In genomic region chr16:95823803-95824202, GRCm38 (mm10) we compare ENCODE assay signal across 8 mouse cellular contexts.
DNase-seq lines count a peak whose midpoint lies in the region; ATAC-seq and TF ChIP-seq lines count a peak whose summit lies in the region.

No protein-coding gene starts in this region.

- H3K9ac ChIP-seq in lung, embryonic 14.5 days = peak overlapping the region; percentile 8; the same call in 1 of the 2 replicates
- no peak overlapping the region for H3K9ac ChIP-seq in heart, embryonic 12.5 days

- no peak overlapping the region for H3K4me3 ChIP-seq in lung, embryonic 14.5 days (ENCODE audit: low read depth, low read length)
- H3K4me3 ChIP-seq in heart, embryonic 12.5 days = no peak overlapping the region

- peaks cover 23% of the 10 kb centered on the region for H3K4me1 ChIP-seq in lung, embryonic 14.5 days (ENCODE audit: insufficient read depth)
- H3K4me1 ChIP-seq in heart, embryonic 12.5 days (replicated peaks) = peaks cover 28% of the 10 kb centered on the region

- 39% methylated on average over 6 of the region's 6 CpGs for WGBS in lung, embryonic 14.5 days
- 52% methylated on average over 6 of the region's 6 CpGs for WGBS in heart, embryonic 12.5 days

- H3K36me3 ChIP-seq in lung, embryonic 14.5 days (ENCODE audit: insufficient read depth) = no peaks in the 10 kb centered on the region
- H3K36me3 ChIP-seq in heart, embryonic 12.5 days = no peaks in the 10 kb centered on the region

- no peaks in the 10 kb centered on the region for H3K9me3 ChIP-seq in lung, embryonic 14.5 days (ENCODE audit: low read depth, low read length)
- H3K9me3 ChIP-seq in heart, embryonic 12.5 days (replicated peaks) = no peaks in the 10 kb centered on the region

- peak; percentile 22; the same call in 1 of the 2 replicates for ATAC-seq in lung, embryonic 14.5 days (ENCODE audit: insufficient read depth)
- no peak for ATAC-seq in heart, embryonic 12.5 days (ENCODE audit: insufficient number of reproducible peaks, low FRiP score)
- no peak for ATAC-seq in megakaryocyte-erythroid progenitor cell, adult 5-6 weeks (replicated peaks; ENCODE audit: low FRiP score, low TSS enrichment, poor library complexity, severe bottlenecking)

- no peak for TF ChIP-seq CTCF in lung, embryonic 14.5 days (IDR thresholded peaks at IDR 0.05; ENCODE audit: low read depth)

- no peak overlapping the region for H3K4me2 ChIP-seq in lung, embryonic 14.5 days
- H3K4me2 ChIP-seq in heart, embryonic 12.5 days = no peak overlapping the region; the same call in 1 of the 2 replicates

- no peaks in the 10 kb centered on the region for H3K27me3 ChIP-seq in lung, embryonic 14.5 days (ENCODE audit: insufficient read depth, low read length)
- H3K27me3 ChIP-seq in heart, embryonic 12.5 days (replicated peaks) = 0 out of 2 replicates have a peak, but pooled peaks cover 6% of the 10 kb centered on the region

- H3K27ac ChIP-seq in lung, embryonic 14.5 days (ENCODE audit: low read depth) = peak overlapping the region; percentile 81
- peak overlapping the region; percentile 83 for H3K27ac ChIP-seq in heart, embryonic 12.5 days (ENCODE audit: poor library complexity, severe bottlenecking)

- DNase-seq in frontal cortex, postnatal 36 days (ENCODE audit: low spot score in 2 of 2) = peak; percentile 11 to 35
- no peak for DNase-seq in frontal cortex, postnatal 25 days (ENCODE audit: low spot score in 2 of 2)
- DNase-seq in lung, embryonic 14.5 days = peak; percentile 37
- DNase-seq in lung, postnatal 25 days (ENCODE audit: low spot score) = no peak
- peak; percentile 49 for DNase-seq in skeletal muscle tissue, adult 2 months (ENCODE audit: low read depth, low spot score)
- no peak for DNase-seq in right cerebral cortex, adult 2 months (ENCODE audit: low spot score in 2 of 2)

Comparison
In these comparisons a context has a peak if more than half of its experiments do, and no peak if none do; other contexts are left out.
1. DNase-seq: peak in frontal cortex, postnatal 36 days (2 of 2), lung, embryonic 14.5 days (single experiment) and skeletal muscle tissue, adult 2 months (single experiment); none in frontal cortex, postnatal 25 days (0 of 2), lung, postnatal 25 days (single experiment) and right cerebral cortex, adult 2 months (0 of 2).